9 mouse cellular contexts compared by ENCODE assay signal in genomic region chr4:109224762-109225552, GRCm38 (mm10). TPM values are rescaled to one million over a fixed set of nuclear protein-coding genes. Genes with fewer than 3 reads are reported as not detected.
A peak's percentile ranks its signal among the peaks of the same experiment; 100 is the strongest.
DNase-seq lines count a peak whose midpoint lies in the region; TF ChIP-seq lines count a peak whose summit lies in the region.
"Had no signal": no experiment of that assay in that cellular context is flagged by ENCODE, and none has a peak within 500 bp of the region (broad histone marks: within the 10 kb centered on the region; RNA-seq: fewer than 3 reads in every experiment).

No protein-coding gene starts in this region.

- no peaks in the 10 kb centered on the region for H3K36me3 ChIP-seq in embryonic facial prominence, embryonic 10.5 days (replicated peaks)
- no peaks in the 10 kb centered on the region for H3K36me3 ChIP-seq in thymus, adult 2 months (ENCODE audit: control insufficient read depth, insufficient read depth, low read length)
- H3K36me3 ChIP-seq: embryonic facial prominence, embryonic 12.5 days had no signal

- no peak overlapping the region for H3K4me3 ChIP-seq in embryonic facial prominence, embryonic 10.5 days
- H3K4me3 ChIP-seq in thymus, adult 2 months (ENCODE audit: control insufficient read depth, insufficient read depth, low read length) = no peak overlapping the region
- H3K4me3 ChIP-seq: embryonic facial prominence, embryonic 12.5 days had no signal

- H3K4me1 ChIP-seq in embryonic facial prominence, embryonic 10.5 days = peaks cover 17% of the 10 kb centered on the region
- H3K4me1 ChIP-seq in thymus, adult 2 months (replicated peaks; ENCODE audit: control insufficient read depth, insufficient read depth, low read length) = peaks cover 5% of the 10 kb centered on the region

- peak overlapping the region; percentile 52 for H3K27ac ChIP-seq in embryonic facial prominence, embryonic 10.5 days (replicated peaks)
- no peak overlapping the region for H3K27ac ChIP-seq in thymus, adult 2 months (ENCODE audit: control insufficient read depth, insufficient read depth, low read length)
- H3K27ac ChIP-seq: embryonic facial prominence, embryonic 12.5 days had no signal

- no peaks in the 10 kb centered on the region for H3K9me3 ChIP-seq in embryonic facial prominence, embryonic 10.5 days
- H3K9me3 ChIP-seq: embryonic facial prominence, embryonic 12.5 days had no signal

- DNase-seq in kidney, adult 18-20 months = peak; percentile 14
- no peak for DNase-seq in kidney, adult 9 months
- peak; percentile 29 for DNase-seq in embryonic facial prominence, embryonic 10.5 days (ENCODE audit: low spot score)
- DNase-seq in heart, adult 11 months = peak; percentile 99
- peak; percentile 86 for DNase-seq in layer of hippocampus, adult 11-12 months (ENCODE audit: low spot score)
- DNase-seq in lung, postnatal 14 days = peak; percentile 83
- DNase-seq in right cerebral cortex, postnatal 25 days = peak; percentile 60
- DNase-seq in thymus, adult 2 months = no peak

- WGBS in embryonic facial prominence, embryonic 10.5 days = 57% methylated on average over 13 of the region's 13 CpGs
- WGBS in thymus, adult 2 months = 94% methylated on average over 13 of the region's 13 CpGs

- TF ChIP-seq POLR2A in thymus, adult 2 months (IDR thresholded peaks at IDR 0.05; ENCODE audit: control insufficient read depth, extremely low read depth, insufficient read depth, low read length, poor library complexity) = no peak

- H3K27me3 ChIP-seq in embryonic facial prominence, embryonic 10.5 days (replicated peaks; ENCODE audit: low read depth, poor library complexity, severe bottlenecking) = no peaks in the 10 kb centered on the region
- H3K27me3 ChIP-seq in thymus, adult 2 months (ENCODE audit: control insufficient read depth, insufficient read depth, low read length) = no peaks in the 10 kb centered on the region
- H3K27me3 ChIP-seq: embryonic facial prominence, embryonic 12.5 days had no signal

- TF ChIP-seq CTCF in thymus, adult 2 months (IDR thresholded peaks at IDR 0.05; ENCODE audit: borderline replicate concordance, control insufficient read depth, extremely low read depth, insufficient read depth, low read length, poor library complexity) = no peak

RNA-seq across cellular contexts. Expression of gene Calr4, which starts 9.3 kb away (rescaled TPM):
- 0.10 and 0.19 TPM in 2 replicates for polyA plus RNA-seq in embryonic facial prominence, embryonic 10.5 days (2016; fragmentation: Nextera tagmentation; extraction: Ambion mirVana)
- 0.10 TPM in 1 of 2 replicates, not detected in the other for polyA plus RNA-seq in thymus, adult 2 months (2012; rRNA removed)

RNA-seq across cellular contexts. Expression of gene Osbpl9, which starts 22.9 kb away (rescaled TPM):
- polyA plus RNA-seq in embryonic facial prominence, embryonic 10.5 days (2016; fragmentation: Nextera tagmentation; extraction: Ambion mirVana) = 60.0 and 61.4 TPM in 2 replicates
- polyA plus RNA-seq in thymus, adult 2 months (2012; rRNA removed) = 87.0 and 93.2 TPM in 2 replicates

RNA-seq across cellular contexts. Expression of gene Eps15, which starts 55.1 kb away (rescaled TPM):
- polyA plus RNA-seq in embryonic facial prominence, embryonic 10.5 days (2016; fragmentation: Nextera tagmentation; extraction: Ambion mirVana) = 40.4 and 41.8 TPM in 2 replicates
- polyA plus RNA-seq in thymus, adult 2 months (2012; rRNA removed) = 14.1 and 16.0 TPM in 2 replicates

Comparison
In these comparisons a context has a peak if more than half of its experiments do, and no peak if none do; other contexts are left out.
1. DNase-seq: peak in kidney, adult 18-20 months (single experiment), embryonic facial prominence, embryonic 10.5 days (single experiment), heart, adult 11 months (single experiment), layer of hippocampus, adult 11-12 months (single experiment), lung, postnatal 14 days (single experiment) and right cerebral cortex, postnatal 25 days (single experiment); none in kidney, adult 9 months (single experiment) and thymus, adult 2 months (single experiment).